Mouse (Mus musculus): Measurements from ENCODE around the gene Fam151a.
"Not testable (repeated sequence)": the region's sequence is repeated elsewhere in the genome, so short reads cannot be mapped to it uniquely, and the experiment has no call there.

The Fam151a gene

DNA sequence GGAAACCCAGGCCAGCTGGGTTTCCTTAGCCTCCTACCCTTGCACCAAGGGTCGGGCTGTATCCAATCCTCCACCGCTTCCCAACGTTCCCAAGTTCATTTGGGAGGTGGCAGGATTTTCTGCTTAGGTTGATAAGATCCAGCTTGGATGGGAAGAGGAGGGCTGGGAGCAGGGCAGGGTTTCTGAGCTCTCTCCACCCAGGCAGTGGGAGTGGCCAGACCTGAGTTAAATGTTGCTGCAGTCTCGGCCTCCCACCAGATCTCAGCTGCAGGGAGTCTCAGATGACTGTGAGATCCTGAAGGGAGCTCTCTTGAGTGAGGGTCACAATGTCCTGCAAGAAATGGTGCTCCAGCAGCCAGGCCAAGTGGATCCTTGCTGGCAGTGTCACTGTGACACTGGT is at the start of gene Fam151a:
TSS of gene Fam151a (plus strand) at position 254 of the 400 bp plus-strand sequence.
- no peak for DNase-seq (ENCODE audit: extremely low read depth, low read depth, low spot score)

DNA sequence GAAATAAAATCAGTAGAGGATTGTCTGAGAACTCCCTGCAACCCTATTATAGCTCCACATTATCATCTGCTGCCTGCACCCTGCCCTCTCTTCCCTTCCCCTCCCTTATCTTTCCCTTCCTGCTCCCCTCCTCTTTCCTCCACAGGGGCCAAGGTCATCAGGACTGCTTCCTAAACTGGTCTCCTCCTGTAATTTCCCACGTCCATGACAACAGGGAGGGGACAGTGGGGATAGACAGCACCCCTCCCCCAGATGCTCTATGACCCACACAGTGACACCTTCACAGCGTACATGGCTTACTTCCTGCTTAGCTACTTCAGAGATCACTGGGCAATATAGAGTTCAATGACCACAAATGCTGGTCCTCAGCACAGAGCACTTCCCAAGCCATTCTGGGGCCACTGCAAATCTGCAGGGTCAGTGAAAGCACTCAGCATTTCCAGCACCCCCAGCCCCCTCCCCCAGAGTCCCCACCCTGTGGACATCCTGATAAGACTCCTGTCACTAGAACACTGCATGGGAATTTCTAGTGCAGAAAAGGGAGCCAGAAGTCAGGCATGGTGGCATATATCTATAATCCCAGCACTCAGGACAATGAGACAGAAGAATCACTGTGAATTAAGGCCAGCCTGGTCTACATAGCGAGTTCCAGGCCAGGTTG is 44.9 kb upstream of the Fam151a start:
- DNase-seq (ENCODE audit: extremely low read depth, low read depth, low spot score), result no peak

- DNase-seq (ENCODE audit: extremely low read depth, low read depth, low spot score), result no peak
Observed at GRCm38 (mm10) chr4:106693841-106694430, 39.8 kb upstream of the Fam151a start.

- no peak for DNase-seq (ENCODE audit: extremely low read depth, low read depth, low spot score)
Observed at GRCm38 (mm10) chr4:106699989-106700388, 33.7 kb upstream of the Fam151a start.

DNA sequence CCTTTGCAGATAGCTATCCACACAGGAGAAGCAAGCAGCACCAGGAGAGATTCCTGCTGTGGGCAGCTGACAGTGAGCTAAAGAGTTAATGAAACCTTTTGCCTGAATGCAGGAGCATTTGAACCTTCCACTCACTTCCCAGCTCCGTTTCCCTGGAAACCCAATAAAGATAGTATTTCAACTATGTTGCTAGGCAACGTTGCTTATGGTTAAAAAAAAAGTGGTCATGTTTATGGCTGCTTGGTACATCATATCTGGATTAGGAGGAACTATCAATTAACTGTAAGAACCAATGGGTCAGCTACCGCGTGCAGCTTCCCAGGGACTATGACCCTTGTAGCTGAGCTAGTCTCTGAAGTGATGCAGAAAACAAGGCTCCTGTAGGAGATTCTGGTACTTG is 32.9 kb upstream of the Fam151a start:
- DNase-seq (ENCODE audit: extremely low read depth, low read depth, low spot score), result no peak

DNA sequence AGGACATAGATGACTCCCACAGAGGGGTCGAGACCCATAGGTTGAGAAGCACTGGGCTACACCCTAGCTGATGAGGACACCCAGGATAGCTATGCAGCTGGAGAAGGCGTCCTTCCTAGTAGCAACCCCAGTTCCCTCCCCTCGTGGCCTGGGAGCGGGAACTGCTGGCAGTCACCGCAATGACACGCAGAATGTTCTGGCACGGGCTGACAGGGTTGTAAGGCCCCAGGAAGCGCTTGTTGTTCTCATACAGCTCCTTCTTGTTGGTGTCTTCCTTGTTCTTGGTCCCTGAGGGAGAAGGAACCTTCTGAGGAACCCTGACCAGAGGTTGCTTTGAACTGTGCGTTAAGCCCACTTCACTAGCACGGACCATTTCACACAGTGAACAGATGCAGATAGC is 29.7 kb upstream of the Fam151a start:
- no peak for DNase-seq (ENCODE audit: extremely low read depth, low read depth, low spot score)

GRCm38 (mm10) chr4:106704416-106704815 is 29.3 kb upstream of the Fam151a start:
- no peak for DNase-seq (ENCODE audit: extremely low read depth, low read depth, low spot score)

- DNase-seq (ENCODE audit: extremely low read depth, low read depth, low spot score), result no peak
Observed at GRCm38 (mm10) chr4:106705096-106705665, 28.5 kb upstream of the Fam151a start.

DNA sequence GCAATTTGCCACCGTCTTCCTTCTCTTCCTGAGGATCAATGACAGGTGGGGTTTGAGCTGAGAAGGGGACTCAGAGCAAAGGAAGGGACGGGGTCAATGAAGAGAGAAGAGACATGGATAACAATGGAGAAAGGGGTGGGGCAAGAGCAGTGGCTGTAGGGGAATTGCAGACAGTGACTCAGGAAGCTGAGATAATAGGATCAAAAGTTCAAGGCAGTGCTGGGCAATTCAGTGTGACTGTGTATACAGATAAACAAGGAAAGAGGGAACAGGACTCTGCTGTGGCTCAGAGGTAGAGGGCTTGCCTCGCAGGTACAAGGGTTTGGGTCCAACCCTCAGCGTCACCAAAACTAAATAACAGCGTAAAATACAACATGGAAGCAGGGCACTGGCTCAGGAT is 25.7 kb upstream of the Fam151a start:
- no peak for DNase-seq (ENCODE audit: extremely low read depth, low read depth, low spot score)

DNA sequence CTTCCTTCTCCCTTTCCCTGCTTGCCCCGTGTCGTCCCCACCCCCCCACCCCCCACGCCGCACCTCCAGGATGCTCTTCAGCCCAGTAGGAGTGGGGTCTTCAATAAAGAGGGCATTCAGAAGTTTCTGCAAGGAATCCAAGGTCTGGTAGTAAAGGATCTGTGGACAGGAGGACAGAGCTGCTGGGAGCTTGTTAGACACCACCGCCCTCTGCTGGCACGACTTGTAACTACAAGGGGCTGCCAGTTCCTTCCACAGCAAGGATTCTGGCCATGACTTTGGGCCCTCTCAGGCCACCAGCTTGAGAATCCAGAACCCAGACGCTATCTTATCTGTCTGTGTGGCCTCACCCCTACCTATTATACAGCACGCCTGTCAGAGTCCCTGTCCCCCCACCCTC is 25.3 kb upstream of the Fam151a start:
- DNase-seq (ENCODE audit: extremely low read depth, low read depth, low spot score), result no peak

- no peak for DNase-seq (ENCODE audit: extremely low read depth, low read depth, low spot score)
Observed at GRCm38 (mm10) chr4:106713622-106714021, 20.1 kb upstream of the Fam151a start.

GRCm38 (mm10) chr4:106720631-106721030 is 13.1 kb upstream of the Fam151a start:
- no peak for DNase-seq (ENCODE audit: extremely low read depth, low read depth, low spot score)

GRCm38 (mm10) chr4:106730814-106731213 is 2.9 kb upstream of the Fam151a start, which contains the start of gene Mroh7:
Gene Mroh7 (minus strand): TSS chr4:106730925.
- no peak for DNase-seq (ENCODE audit: extremely low read depth, low read depth, low spot score)

GRCm38 (mm10) chr4:106736884-106737283 is 3.2 kb downstream of the Fam151a start:
- DNase-seq (ENCODE audit: extremely low read depth, low read depth, low spot score), result not testable (repeated sequence)

DNA sequence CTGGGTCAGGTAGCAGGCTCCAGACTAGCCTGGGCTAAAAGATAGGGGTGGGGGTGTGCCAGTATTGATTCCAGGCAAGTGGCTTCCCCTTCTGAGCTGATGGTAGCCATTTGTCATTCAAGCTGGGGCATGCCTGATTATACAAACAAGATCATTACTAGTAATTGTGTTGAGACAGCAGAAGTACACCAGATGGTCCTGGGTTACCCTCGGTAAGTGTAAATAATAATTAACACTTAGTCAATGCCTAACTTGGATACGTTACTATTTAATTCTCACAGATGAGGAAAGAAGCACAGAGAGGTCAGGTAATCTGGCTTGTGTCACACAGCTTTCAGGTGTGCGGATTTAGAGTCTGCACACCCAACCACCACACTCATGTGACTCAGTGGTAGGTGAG is 4.2 kb downstream of the Fam151a start:
- no peak for DNase-seq (ENCODE audit: extremely low read depth, low read depth, low spot score)

- DNase-seq (ENCODE audit: extremely low read depth, low read depth, low spot score), result no peak
Observed at GRCm38 (mm10) chr4:106745862-106746261, 12.2 kb downstream of the Fam151a start.

DNA sequence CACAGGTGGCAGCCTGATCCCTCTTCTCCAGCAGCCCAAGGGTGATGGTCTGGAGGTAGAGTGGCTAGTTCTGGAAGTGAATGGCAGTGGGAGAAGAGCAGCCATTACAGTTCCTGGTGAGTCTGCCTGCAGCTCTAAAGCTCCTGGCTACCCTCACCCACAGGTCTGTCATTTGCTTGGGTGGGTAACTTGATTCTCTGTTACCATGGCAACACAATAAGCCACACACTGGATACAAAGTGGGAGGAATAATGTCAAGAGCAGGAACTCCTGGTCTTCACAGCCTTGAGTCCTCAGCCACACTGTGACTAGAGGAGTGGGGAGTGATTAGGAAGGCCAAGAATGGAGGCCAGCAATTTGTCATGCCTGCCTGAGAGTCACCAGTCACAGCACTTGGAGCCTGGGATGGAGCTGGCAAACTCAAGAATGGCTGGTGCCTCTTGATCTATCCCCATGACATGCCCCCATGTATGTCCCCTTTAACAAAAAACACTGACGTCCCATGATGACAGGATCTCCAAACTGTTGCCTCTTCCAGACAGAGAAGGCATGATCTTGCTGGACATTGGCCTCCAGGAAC is 13.4 kb downstream of the Fam151a start:
- no peak for DNase-seq (ENCODE audit: extremely low read depth, low read depth, low spot score)

DNA sequence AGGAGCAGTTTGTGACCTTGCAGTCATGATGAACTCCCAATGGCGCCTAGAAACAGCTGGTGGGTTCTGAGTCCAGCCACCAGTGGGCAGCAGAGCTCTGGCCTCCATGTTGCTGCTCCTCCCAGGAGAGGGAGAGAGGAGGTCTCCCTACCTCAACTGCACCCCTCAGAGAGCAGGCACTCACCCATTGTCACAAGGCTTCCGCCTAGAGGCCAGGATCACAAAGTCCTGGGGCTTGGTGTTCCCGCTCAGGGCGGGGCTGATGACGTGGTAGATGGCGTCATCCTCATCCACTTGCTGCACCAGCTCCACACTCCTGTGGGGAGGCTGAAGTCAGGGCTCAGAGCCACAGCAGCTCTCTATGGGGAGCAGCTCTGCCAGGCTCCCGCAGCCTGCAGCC is 16.0 kb downstream of the Fam151a start:
- DNase-seq (ENCODE audit: extremely low read depth, low read depth, low spot score), result no peak

- no peak for DNase-seq (ENCODE audit: extremely low read depth, low read depth, low spot score)
Observed at GRCm38 (mm10) chr4:106751726-106752125, 18.0 kb downstream of the Fam151a start.

DNA sequence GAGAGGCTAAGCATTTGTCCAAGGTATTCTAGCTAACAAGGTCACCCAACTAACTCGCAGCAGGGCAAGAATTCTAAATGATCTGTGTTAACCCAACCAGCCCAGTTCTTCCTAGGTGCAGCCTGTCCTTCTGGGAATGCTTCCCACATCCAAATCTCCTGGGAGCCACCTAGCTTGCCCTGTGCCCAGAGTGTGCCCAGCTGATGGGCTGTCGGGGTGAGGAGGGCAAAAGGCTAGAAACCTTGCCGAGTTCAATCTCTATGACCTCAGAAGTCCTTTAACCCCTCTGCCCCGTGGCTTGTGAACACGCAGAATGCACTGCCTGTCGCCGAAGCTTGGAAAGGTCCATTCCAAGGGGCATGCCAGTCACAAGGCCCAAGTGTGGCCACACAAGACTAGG is 30.5 kb downstream of the Fam151a start:
- DNase-seq (ENCODE audit: extremely low read depth, low read depth, low spot score), result no peak

DNA sequence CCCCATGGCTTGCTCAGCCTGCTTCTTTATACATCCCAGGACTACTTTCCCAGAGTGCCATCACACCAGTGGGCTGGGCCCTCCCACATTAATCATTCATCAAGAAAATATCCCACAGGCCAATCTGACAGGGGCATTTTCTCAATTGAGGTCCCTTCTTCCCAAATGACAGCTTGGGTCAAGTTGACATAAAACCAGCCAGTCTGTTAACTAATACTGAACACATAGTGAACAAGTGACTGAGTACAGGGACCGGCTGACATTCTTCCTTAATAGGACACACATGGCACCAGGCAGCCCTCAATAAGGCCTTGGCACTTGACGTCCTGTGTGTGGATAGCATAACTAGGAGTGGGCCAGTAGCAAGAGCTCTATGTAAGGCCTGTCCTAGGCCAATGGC is 35.6 kb downstream of the Fam151a start:
- DNase-seq (ENCODE audit: extremely low read depth, low read depth, low spot score), result no peak

GRCm38 (mm10) chr4:106772558-106772957 is 38.9 kb downstream of the Fam151a start:
- no peak for DNase-seq (ENCODE audit: extremely low read depth, low read depth, low spot score)

All from fat pad, adult 2 months (tissue).